Mouse (Mus musculus) embryonic fibroblast, embryonic 13.5 days (primary cell): ENCODE data around the gene Nkain4.

Experiments used
- CTCF ChIP-seq: IDR thresholded peaks from 2 replicates; pipeline ENCODE4 v1.5.1; 2011; ENCODE audit warnings: mild to moderate bottlenecking, control low read depth, low read length, moderate library complexity, borderline replicate concordance; ENCODE audit not compliant: insufficient read depth
- POLR2A ChIP-seq: IDR thresholded peaks from 2 replicates; pipeline ENCODE4 v1.6.1; 2011; ENCODE audit warnings: low read depth, mild to moderate bottlenecking, control low read depth, low read length, moderate library complexity

GRCm38 (mm10) chr2:180995457-180995856, 41.0 kb upstream of the Nkain4 start:
- TF ChIP-seq CTCF (no peak), POLR2A (no peak)
